Mouse (Mus musculus): Measurements from ENCODE around the gene Ypel4. TPM values are rescaled to one million over a fixed set of nuclear protein-coding genes. Genes with fewer than 3 reads are reported as not detected.

Gene Ypel4
- polyA plus RNA-seq, 1 experiment from 2014 or later, result 24.7 TPM

DNA sequence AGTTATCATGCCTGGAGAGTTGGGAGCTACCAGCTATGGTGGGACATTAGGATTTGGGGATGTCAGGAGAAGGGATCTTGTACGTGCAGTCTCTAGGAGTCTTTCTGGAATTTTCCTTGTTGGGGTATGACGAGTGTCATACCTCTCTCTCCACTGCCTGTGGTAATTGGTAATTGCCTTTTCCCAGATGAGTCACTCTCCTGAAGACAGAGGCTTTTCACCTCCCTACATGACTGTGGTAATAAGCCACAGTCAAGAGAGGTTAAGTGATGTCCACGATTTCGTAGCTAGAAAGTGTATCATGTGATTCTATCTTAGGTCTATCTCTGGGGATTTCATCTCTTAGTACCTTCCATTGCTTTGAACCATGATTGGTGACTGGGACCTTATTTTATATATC, 38.6 kb downstream of the Ypel4 start:
- Histone ChIP-seq H3K9me3 (ENCODE audit: control insufficient read depth, low read length) (no peaks in the 10 kb centered on the region), H3K36me3 (ENCODE audit: control insufficient read depth, insufficient read depth) (no peaks in the 10 kb centered on the region), H3K4me3 (replicated peaks; ENCODE audit: low read length) (no peak overlapping the region), H3K27ac (ENCODE audit: low read length) (no peak overlapping the region), H3K27me3 (replicated peaks; ENCODE audit: control insufficient read depth, insufficient read depth, low read length) (no peaks in the 10 kb centered on the region), H3K4me2 (ENCODE audit: low read length) (no peak overlapping the region), H3K9ac (replicated peaks; ENCODE audit: low read depth, low read length) (no peak overlapping the region), H3K4me1 (replicated peaks; ENCODE audit: control insufficient read depth, insufficient read depth, low read length) (peaks cover 8% of the 10 kb centered on the region)
- ATAC-seq, result no peak
- WGBS, result 94% methylated on average over 4 of the region's 4 CpGs

DNA sequence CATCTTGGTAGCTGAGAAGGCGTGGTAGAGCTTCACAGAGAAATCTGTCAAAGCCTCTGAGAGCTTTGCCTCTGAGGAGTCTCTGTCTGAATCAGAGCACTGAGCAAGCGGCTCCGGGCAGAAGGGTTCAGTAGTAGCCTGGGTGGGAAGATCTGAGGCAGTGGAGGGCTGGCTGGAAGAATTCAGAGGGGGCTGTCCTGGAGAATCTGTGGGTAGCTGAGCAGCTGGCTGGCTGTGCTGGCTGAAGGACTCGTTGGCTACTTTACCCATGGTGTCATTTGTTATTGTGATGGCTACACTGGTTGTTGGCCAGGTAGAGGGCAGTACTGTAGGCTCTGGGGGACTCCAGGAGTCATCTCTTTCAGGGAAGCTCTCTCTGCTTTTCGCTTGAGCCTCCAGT, 39.3 kb downstream of the Ypel4 start:
- Histone ChIP-seq H3K4me1 (replicated peaks; ENCODE audit: control insufficient read depth, insufficient read depth, low read length) (peaks cover 8% of the 10 kb centered on the region), H3K4me2 (ENCODE audit: low read length) (no peak overlapping the region), H3K4me3 (replicated peaks; ENCODE audit: low read length) (no peak overlapping the region), H3K36me3 (ENCODE audit: control insufficient read depth, insufficient read depth) (no peaks in the 10 kb centered on the region), H3K9me3 (ENCODE audit: control insufficient read depth, low read length) (no peaks in the 10 kb centered on the region), H3K9ac (replicated peaks; ENCODE audit: low read depth, low read length) (no peak overlapping the region), H3K27ac (ENCODE audit: low read length) (no peak overlapping the region), H3K27me3 (replicated peaks; ENCODE audit: control insufficient read depth, insufficient read depth, low read length) (no peaks in the 10 kb centered on the region)
- no peak for ATAC-seq
- 87% methylated on average over 5 of the region's 5 CpGs for WGBS

DNA sequence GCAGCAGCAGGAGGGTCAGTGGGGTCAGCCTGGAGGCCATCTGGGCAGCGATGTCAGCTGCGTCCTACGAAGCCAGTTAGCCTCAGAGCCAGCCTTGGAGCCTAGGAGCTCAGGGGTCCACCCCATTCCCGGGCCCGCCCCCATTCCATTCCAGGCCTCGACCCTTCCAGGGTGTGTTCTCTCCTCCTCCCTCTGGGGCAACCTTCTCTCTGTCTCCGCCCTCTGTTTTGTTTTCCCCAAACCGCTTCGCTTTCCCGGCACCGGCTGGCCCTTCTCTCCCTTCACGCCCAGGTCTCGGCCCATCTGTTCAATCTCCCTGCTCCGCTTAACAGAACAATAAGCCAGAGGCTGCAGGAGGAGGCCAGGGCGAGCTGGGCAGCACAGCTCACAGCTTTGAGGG, 40.9 kb downstream of the Ypel4 start:
- peak overlapping the region; percentile 47; the same call in 1 of the 2 replicates for H3K27ac ChIP-seq (ENCODE audit: low read length)

DNA sequence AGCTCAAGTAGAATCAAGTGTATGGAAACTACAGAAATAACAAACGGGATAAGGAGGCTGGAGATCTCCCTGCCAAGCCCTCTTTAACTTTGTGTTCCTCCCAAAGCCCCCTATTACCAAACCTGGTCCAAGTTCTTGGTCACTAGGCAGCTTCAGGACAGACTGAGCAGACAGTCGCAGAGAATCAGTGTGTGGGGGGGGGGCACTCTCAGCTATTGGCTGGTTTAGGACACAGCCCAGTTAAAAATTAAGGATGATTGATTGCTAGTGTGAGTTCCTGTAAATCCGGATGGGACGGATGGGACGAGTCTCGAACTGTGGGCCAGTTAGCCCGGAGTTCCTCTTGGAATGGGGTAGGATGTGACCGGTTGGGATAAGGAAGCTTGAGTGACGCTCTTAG, 41.4 kb downstream of the Ypel4 start, which contains the start of gene Serping1:
Gene Serping1, minus strand, starts transcription at position 204 of the 400 bp plus-strand sequence.
- peak within 1 kb of the TSS; percentile 33 for H3K4me3 ChIP-seq (replicated peaks; ENCODE audit: low read length)
- peak within 1 kb of the TSS; percentile 53 for H3K4me2 ChIP-seq (ENCODE audit: low read length)
- ATAC-seq, result peak; percentile 16; the same call in 1 of the 2 replicates
- WGBS, result 66% methylated on average over 9 of the region's 9 CpGs
- peak within 1 kb of the TSS; percentile 47; the same call in 1 of the 2 replicates for H3K27ac ChIP-seq (ENCODE audit: low read length)
- peak within 1 kb of the TSS; percentile 59 for H3K9ac ChIP-seq (replicated peaks; ENCODE audit: low read depth, low read length)
- no peaks in the 10 kb centered on the region for H3K9me3 ChIP-seq (ENCODE audit: control insufficient read depth, low read length)
- no peaks in the 10 kb centered on the region for H3K27me3 ChIP-seq (replicated peaks; ENCODE audit: control insufficient read depth, insufficient read depth, low read length)
- no peaks in the 10 kb centered on the region for H3K36me3 ChIP-seq (ENCODE audit: control insufficient read depth, insufficient read depth)
- peaks cover 8% of the 10 kb centered on the region for H3K4me1 ChIP-seq (replicated peaks; ENCODE audit: control insufficient read depth, insufficient read depth, low read length)

More for the DNA sequence above, 40.9 kb downstream of the Ypel4 start:
- Histone ChIP-seq H3K27me3 (replicated peaks; ENCODE audit: control insufficient read depth, insufficient read depth, low read length) (no peaks in the 10 kb centered on the region), H3K4me2 (ENCODE audit: low read length) (peak overlapping the region; percentile 53), H3K36me3 (ENCODE audit: control insufficient read depth, insufficient read depth) (no peaks in the 10 kb centered on the region), H3K4me3 (replicated peaks; ENCODE audit: low read length) (peak overlapping the region; percentile 33), H3K9me3 (ENCODE audit: control insufficient read depth, low read length) (no peaks in the 10 kb centered on the region), H3K4me1 (replicated peaks; ENCODE audit: control insufficient read depth, insufficient read depth, low read length) (peaks cover 8% of the 10 kb centered on the region), H3K9ac (replicated peaks; ENCODE audit: low read depth, low read length) (peak overlapping the region; percentile 59)
- 2% methylated on average over 14 of the region's 15 CpGs for WGBS
- ATAC-seq, result peak; percentile 91

DNA sequence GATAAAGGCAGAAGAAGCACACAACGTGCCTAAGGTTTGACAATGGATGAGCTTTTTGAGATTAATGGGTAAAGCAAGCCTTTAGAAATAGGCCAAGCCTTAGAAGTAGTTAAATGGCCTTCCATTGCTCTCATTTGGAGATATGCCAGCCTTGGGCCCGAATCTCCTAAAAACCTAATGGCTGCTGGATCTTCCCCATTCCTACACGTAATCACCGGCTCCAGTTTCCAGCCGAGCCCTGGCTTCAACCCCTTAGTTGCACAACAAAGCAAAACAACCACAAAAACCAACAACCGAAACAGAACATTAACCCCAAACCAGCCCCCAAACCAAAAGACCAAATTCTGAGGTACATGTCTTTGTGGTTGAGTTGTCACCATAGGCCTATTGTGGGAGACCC, 41.8 kb downstream of the Ypel4 start:
- Histone ChIP-seq H3K9me3 (ENCODE audit: control insufficient read depth, low read length) (no peaks in the 10 kb centered on the region), H3K9ac (replicated peaks; ENCODE audit: low read depth, low read length) (no peak overlapping the region), H3K36me3 (ENCODE audit: control insufficient read depth, insufficient read depth) (no peaks in the 10 kb centered on the region), H3K4me2 (ENCODE audit: low read length) (no peak overlapping the region), H3K4me1 (replicated peaks; ENCODE audit: control insufficient read depth, insufficient read depth, low read length) (peaks cover 8% of the 10 kb centered on the region), H3K27ac (ENCODE audit: low read length) (no peak overlapping the region), H3K27me3 (replicated peaks; ENCODE audit: control insufficient read depth, insufficient read depth, low read length) (no peaks in the 10 kb centered on the region), H3K4me3 (replicated peaks; ENCODE audit: low read length) (no peak overlapping the region)
- no peak for ATAC-seq
- WGBS, result 65% methylated on average over 6 of the region's 6 CpGs

DNA sequence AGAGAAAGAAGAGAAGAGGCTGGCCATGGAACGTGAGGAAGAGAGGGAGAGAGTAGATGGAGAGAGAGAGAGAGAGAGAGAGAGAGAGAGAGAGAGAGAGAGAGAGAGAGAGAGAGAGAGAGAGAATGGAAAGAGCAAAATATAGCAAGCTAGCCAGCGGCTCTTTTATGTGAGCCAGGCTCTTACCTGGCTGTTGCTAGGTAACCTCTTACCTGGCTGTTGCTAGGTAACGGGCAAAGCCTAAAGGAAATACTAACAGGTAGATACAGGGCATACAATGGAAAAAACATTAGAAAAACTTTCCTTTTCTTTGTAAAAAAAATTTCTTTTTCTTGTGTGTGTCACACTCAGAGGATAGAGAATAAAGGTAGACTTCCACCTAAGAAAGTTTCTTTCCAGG, 43.8 kb downstream of the Ypel4 start:
- no peak; the same call in 1 of the 2 replicates for ATAC-seq
- H3K9me3 ChIP-seq (ENCODE audit: control insufficient read depth, low read length), result no peaks in the 10 kb centered on the region
- H3K4me2 ChIP-seq (ENCODE audit: low read length), result no peak overlapping the region
- H3K4me3 ChIP-seq (replicated peaks; ENCODE audit: low read length), result no peak overlapping the region
- H3K36me3 ChIP-seq (ENCODE audit: control insufficient read depth, insufficient read depth), result no peaks in the 10 kb centered on the region
- WGBS, result 47% methylated on average over 3 of the region's 3 CpGs
- no peak overlapping the region for H3K9ac ChIP-seq (replicated peaks; ENCODE audit: low read depth, low read length)
- no peaks in the 10 kb centered on the region for H3K27me3 ChIP-seq (replicated peaks; ENCODE audit: control insufficient read depth, insufficient read depth, low read length)
- H3K4me1 ChIP-seq (replicated peaks; ENCODE audit: control insufficient read depth, insufficient read depth, low read length), result peaks cover 8% of the 10 kb centered on the region
- no peak overlapping the region; the same call in 1 of the 2 replicates for H3K27ac ChIP-seq (ENCODE audit: low read length)

DNA sequence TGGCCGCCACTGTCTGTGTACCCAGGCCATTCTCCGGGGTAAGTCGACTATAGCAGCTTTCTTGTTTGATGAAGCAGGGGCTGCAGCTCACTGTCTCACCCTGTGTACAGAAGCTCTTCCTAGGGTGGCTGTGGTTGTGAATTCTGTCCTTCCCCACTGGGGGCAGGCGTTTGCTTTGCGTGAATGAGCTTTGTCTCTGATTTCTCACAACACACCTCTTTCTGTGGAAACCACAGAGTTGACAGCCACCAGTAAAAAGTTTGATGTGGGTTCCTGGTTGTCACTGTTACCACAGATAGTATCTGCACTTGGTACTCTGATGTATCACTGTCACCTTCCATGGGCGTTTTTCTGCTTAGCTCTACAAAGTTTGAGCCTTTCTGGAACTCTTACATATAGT, 45.4 kb downstream of the Ypel4 start:
- 63% methylated on average over 6 of the region's 6 CpGs for WGBS
- H3K27me3 ChIP-seq (replicated peaks; ENCODE audit: control insufficient read depth, insufficient read depth, low read length), result no peaks in the 10 kb centered on the region
- H3K4me3 ChIP-seq (replicated peaks; ENCODE audit: low read length), result no peak overlapping the region
- H3K4me1 ChIP-seq (replicated peaks; ENCODE audit: control insufficient read depth, insufficient read depth, low read length), result peaks cover 8% of the 10 kb centered on the region
- H3K4me2 ChIP-seq (ENCODE audit: low read length), result no peak overlapping the region
- no peak for ATAC-seq
- H3K27ac ChIP-seq (ENCODE audit: low read length), result no peak overlapping the region
- H3K9ac ChIP-seq (replicated peaks; ENCODE audit: low read depth, low read length), result no peak overlapping the region
- no peaks in the 10 kb centered on the region for H3K9me3 ChIP-seq (ENCODE audit: control insufficient read depth, low read length)
- H3K36me3 ChIP-seq (ENCODE audit: control insufficient read depth, insufficient read depth), result no peaks in the 10 kb centered on the region

DNA sequence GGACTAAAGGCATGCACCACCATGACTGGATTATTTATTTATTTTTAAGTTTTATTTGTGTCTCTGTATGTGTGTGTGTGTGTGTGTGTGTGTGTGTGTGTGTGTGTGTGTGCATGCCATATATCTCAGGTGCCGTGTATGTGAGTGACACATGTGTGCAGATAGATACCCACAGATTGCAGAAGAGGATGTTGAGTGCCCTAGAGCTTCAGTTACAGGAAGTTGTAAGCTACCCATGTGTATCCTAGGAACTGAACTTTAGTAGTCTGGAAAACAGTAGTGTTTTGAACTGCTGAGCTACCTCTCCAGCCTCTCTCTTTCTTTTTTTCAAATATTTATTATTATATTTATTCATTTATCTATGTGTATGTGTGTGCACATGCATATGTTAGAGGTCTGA, 49.5 kb downstream of the Ypel4 start:
- Histone ChIP-seq H3K27ac (ENCODE audit: low read length) (no peak overlapping the region), H3K27me3 (replicated peaks; ENCODE audit: control insufficient read depth, insufficient read depth, low read length) (no peaks in the 10 kb centered on the region), H3K4me1 (replicated peaks; ENCODE audit: control insufficient read depth, insufficient read depth, low read length) (no peaks in the 10 kb centered on the region), H3K9ac (replicated peaks; ENCODE audit: low read depth, low read length) (no peak overlapping the region), H3K36me3 (ENCODE audit: control insufficient read depth, insufficient read depth) (no peaks in the 10 kb centered on the region), H3K4me3 (replicated peaks; ENCODE audit: low read length) (no peak overlapping the region), H3K9me3 (ENCODE audit: control insufficient read depth, low read length) (no peaks in the 10 kb centered on the region), H3K4me2 (ENCODE audit: low read length) (no peak overlapping the region)
- no peak for ATAC-seq
- 94% methylated on average over 1 of the region's 1 CpGs for WGBS

DNA sequence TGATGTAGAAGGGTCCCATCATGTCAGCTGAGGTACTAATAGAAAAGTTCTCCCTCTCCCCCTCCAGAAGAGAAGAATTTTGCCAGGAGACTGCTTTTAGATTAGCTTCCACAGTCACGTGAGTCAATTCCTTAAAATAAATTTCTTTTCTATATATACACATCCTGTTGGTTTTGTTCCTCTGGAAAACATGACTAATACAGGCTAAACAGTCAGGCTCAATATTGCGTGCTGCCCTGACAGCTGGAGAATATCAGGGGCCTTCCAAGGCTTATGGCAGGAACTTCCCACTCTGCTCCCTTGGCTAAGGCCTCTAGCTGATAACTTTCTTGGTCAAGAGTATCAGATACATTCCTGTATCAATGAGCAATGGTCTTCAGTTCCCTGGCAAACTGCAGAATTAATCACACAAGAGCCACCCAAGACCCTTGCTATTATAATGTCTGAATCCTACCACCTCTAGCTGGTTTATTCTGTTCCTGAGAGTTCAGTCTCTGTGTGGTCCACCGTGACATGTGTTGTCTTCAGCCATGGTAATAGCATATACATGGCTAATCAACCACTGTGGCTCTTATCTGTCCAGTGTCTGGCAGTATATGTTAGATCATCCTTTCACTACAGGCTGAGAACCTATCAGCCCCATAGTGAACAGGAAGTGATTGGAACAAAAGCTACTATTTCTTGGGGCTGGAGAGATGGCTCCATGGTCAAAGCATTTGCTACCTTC, 50.1 kb downstream of the Ypel4 start:
- Histone ChIP-seq H3K4me2 (ENCODE audit: low read length) (no peak overlapping the region), H3K9ac (replicated peaks; ENCODE audit: low read depth, low read length) (no peak overlapping the region), H3K27ac (ENCODE audit: low read length) (no peak overlapping the region), H3K4me3 (replicated peaks; ENCODE audit: low read length) (no peak overlapping the region), H3K4me1 (replicated peaks; ENCODE audit: control insufficient read depth, insufficient read depth, low read length) (no peaks in the 10 kb centered on the region), H3K27me3 (replicated peaks; ENCODE audit: control insufficient read depth, insufficient read depth, low read length) (no peaks in the 10 kb centered on the region), H3K9me3 (ENCODE audit: control insufficient read depth, low read length) (no peaks in the 10 kb centered on the region), H3K36me3 (ENCODE audit: control insufficient read depth, insufficient read depth) (no peaks in the 10 kb centered on the region)
- ATAC-seq, result no peak
- 92% methylated on average over 3 of the region's 3 CpGs for WGBS

Measured in forebrain, embryonic 16.5 days (tissue).